Mouse (Mus musculus): ENCODE results near the gene Frat2.

DNA sequence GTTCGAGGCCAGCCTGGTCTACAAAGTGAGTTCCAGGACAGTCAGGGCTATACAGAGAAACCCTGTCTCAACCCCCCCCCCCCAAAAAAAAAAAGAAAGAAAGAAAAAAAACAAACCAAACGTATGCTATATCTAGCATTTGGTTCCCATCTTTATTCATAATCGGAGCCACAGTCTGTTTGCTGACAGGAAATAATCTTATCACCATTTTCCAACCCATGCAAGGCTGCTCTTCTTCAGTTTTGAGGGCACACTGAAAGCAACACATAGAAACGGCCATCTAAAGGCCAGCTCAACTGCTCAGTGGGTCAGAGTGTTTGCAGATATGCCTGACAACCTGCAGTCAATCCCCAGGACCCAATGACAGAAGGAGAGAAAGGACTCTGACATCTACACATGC, 4.5 kb upstream of the Frat2 start:
- TF ChIP-seq POLR2A (IDR thresholded peaks at IDR 0.05; ENCODE audit: insufficient read length, low read depth), result no peak
- TF ChIP-seq MAX (IDR thresholded peaks at IDR 0.05; ENCODE audit: low read depth), result no peak

Data from myocyte (in vitro differentiated cells).